Mouse (Mus musculus): ENCODE data around the gene Hspa2. TPM values are rescaled to one million over a fixed set of nuclear protein-coding genes. Genes with fewer than 3 reads are reported as not detected.
"Not testable (repeated sequence)": the region's sequence is repeated elsewhere in the genome, so short reads cannot be mapped to it uniquely, and the experiment has no call there.

The Hspa2 gene
- polyA plus RNA-seq, 1 experiment: 5.1 TPM

GRCm38 (mm10) chr12:76427546-76427945 is 23.6 kb downstream of the Hspa2 start:
- no peak overlapping the region for H3K4me3 ChIP-seq (ENCODE audit: insufficient read depth, poor library complexity, severe bottlenecking)
- H3K36me3 ChIP-seq (ENCODE audit: control insufficient read depth, insufficient read depth): no peaks in the 10 kb centered on the region
- H3K79me3 ChIP-seq (ENCODE audit: low read depth): no peaks in the 10 kb centered on the region
- no peak for TF ChIP-seq CEBPB (IDR thresholded peaks at IDR 0.05; ENCODE audit: low read depth)
- TF ChIP-seq MYOD1 (IDR thresholded peaks at IDR 0.05; ENCODE audit: control insufficient read depth, insufficient read length, low read depth): no peak
- TF ChIP-seq USF1 (IDR thresholded peaks at IDR 0.05; ENCODE audit: low read depth): no peak
- TF ChIP-seq MAX (IDR thresholded peaks at IDR 0.05): no peak
- TF ChIP-seq CTCF (IDR thresholded peaks at IDR 0.05; ENCODE audit: control insufficient read depth, insufficient read depth, insufficient read length): no peak
- no peak for TF ChIP-seq MYOG (IDR thresholded peaks at IDR 0.05; ENCODE audit: control insufficient read depth, extremely low read depth, insufficient read length)
- H3K79me2 ChIP-seq (ENCODE audit: control insufficient read depth, insufficient read depth): no peaks in the 10 kb centered on the region
- no peaks in the 10 kb centered on the region for H3K27me3 ChIP-seq (ENCODE audit: control insufficient read depth, insufficient read depth, insufficient read length)
- H3ac ChIP-seq (ENCODE audit: control insufficient read depth, insufficient read length, low read depth): no peak overlapping the region

- no peak overlapping the region for H3K4me3 ChIP-seq (ENCODE audit: insufficient read depth, poor library complexity, severe bottlenecking)
- H3K27me3 ChIP-seq (ENCODE audit: control insufficient read depth, insufficient read depth, insufficient read length): no peaks in the 10 kb centered on the region
- no peaks in the 10 kb centered on the region for H3K36me3 ChIP-seq (ENCODE audit: control insufficient read depth, insufficient read depth)
- no peak overlapping the region for H3ac ChIP-seq (ENCODE audit: control insufficient read depth, insufficient read length, low read depth)
- no peaks in the 10 kb centered on the region for H3K79me3 ChIP-seq (ENCODE audit: low read depth)
- TF ChIP-seq MYOG (IDR thresholded peaks at IDR 0.05; ENCODE audit: control insufficient read depth, extremely low read depth, insufficient read length) (no peak), CEBPB (IDR thresholded peaks at IDR 0.05; ENCODE audit: low read depth) (no peak), FOSL1 (IDR thresholded peaks at IDR 0.05; ENCODE audit: insufficient read depth, low read length, poor library complexity, severe bottlenecking) (no peak), MYOD1 (IDR thresholded peaks at IDR 0.05; ENCODE audit: control insufficient read depth, insufficient read length, low read depth) (no peak), CTCF (IDR thresholded peaks at IDR 0.05; ENCODE audit: control insufficient read depth, insufficient read depth, insufficient read length) (no peak), MAX (IDR thresholded peaks at IDR 0.05) (no peak), USF1 (IDR thresholded peaks at IDR 0.05; ENCODE audit: low read depth) (no peak)
- no peaks in the 10 kb centered on the region for H3K79me2 ChIP-seq (ENCODE audit: control insufficient read depth, insufficient read depth)
Observed at GRCm38 (mm10) chr12:76430879-76431406, 27.0 kb downstream of the Hspa2 start.

- Histone ChIP-seq H3K36me3 (ENCODE audit: control insufficient read depth, insufficient read depth) (no peaks in the 10 kb centered on the region), H3K79me3 (ENCODE audit: low read depth) (no peaks in the 10 kb centered on the region), H3ac (ENCODE audit: control insufficient read depth, insufficient read length, low read depth) (no peak overlapping the region), H3K27me3 (ENCODE audit: control insufficient read depth, insufficient read depth, insufficient read length) (no peaks in the 10 kb centered on the region), H3K4me3 (ENCODE audit: insufficient read depth, poor library complexity, severe bottlenecking) (no peak overlapping the region), H3K79me2 (ENCODE audit: control insufficient read depth, insufficient read depth) (no peaks in the 10 kb centered on the region)
- TF ChIP-seq FOSL1 (IDR thresholded peaks at IDR 0.05; ENCODE audit: insufficient read depth, low read length, poor library complexity, severe bottlenecking) (no peak), CEBPB (IDR thresholded peaks at IDR 0.05; ENCODE audit: low read depth) (no peak), MAX (IDR thresholded peaks at IDR 0.05) (no peak), USF1 (IDR thresholded peaks at IDR 0.05; ENCODE audit: low read depth) (no peak), MYOG (IDR thresholded peaks at IDR 0.05; ENCODE audit: control insufficient read depth, extremely low read depth, insufficient read length) (no peak), CTCF (IDR thresholded peaks at IDR 0.05; ENCODE audit: control insufficient read depth, insufficient read depth, insufficient read length) (no peak), MYOD1 (IDR thresholded peaks at IDR 0.05; ENCODE audit: control insufficient read depth, insufficient read length, low read depth) (no peak)
Observed at GRCm38 (mm10) chr12:76431431-76431830, 27.5 kb downstream of the Hspa2 start.

- no peaks in the 10 kb centered on the region for H3K79me3 ChIP-seq (ENCODE audit: low read depth)
- H3K36me3 ChIP-seq (ENCODE audit: control insufficient read depth, insufficient read depth): no peaks in the 10 kb centered on the region
- no peak overlapping the region for H3K4me3 ChIP-seq (ENCODE audit: insufficient read depth, poor library complexity, severe bottlenecking)
- H3K27me3 ChIP-seq (ENCODE audit: control insufficient read depth, insufficient read depth, insufficient read length): no peaks in the 10 kb centered on the region
- H3K79me2 ChIP-seq (ENCODE audit: control insufficient read depth, insufficient read depth): no peaks in the 10 kb centered on the region
- no peak overlapping the region for H3ac ChIP-seq (ENCODE audit: control insufficient read depth, insufficient read length, low read depth)
- no peak for TF ChIP-seq FOSL1 (IDR thresholded peaks at IDR 0.05; ENCODE audit: insufficient read depth, low read length, poor library complexity, severe bottlenecking)
- no peak for TF ChIP-seq USF1 (IDR thresholded peaks at IDR 0.05; ENCODE audit: low read depth)
- no peak for TF ChIP-seq MYOD1 (IDR thresholded peaks at IDR 0.05; ENCODE audit: control insufficient read depth, insufficient read length, low read depth)
- no peak for TF ChIP-seq CEBPB (IDR thresholded peaks at IDR 0.05; ENCODE audit: low read depth)
- no peak for TF ChIP-seq MYOG (IDR thresholded peaks at IDR 0.05; ENCODE audit: control insufficient read depth, extremely low read depth, insufficient read length)
- no peak for TF ChIP-seq CTCF (IDR thresholded peaks at IDR 0.05; ENCODE audit: control insufficient read depth, insufficient read depth, insufficient read length)
- TF ChIP-seq MAX (IDR thresholded peaks at IDR 0.05): no peak
Observed at GRCm38 (mm10) chr12:76434111-76434510, 30.1 kb downstream of the Hspa2 start.

- Histone ChIP-seq H3K36me3 (ENCODE audit: control insufficient read depth, insufficient read depth) (no peaks in the 10 kb centered on the region), H3K79me2 (ENCODE audit: control insufficient read depth, insufficient read depth) (no peaks in the 10 kb centered on the region), H3K27me3 (ENCODE audit: control insufficient read depth, insufficient read depth, insufficient read length) (no peaks in the 10 kb centered on the region), H3ac (ENCODE audit: control insufficient read depth, insufficient read length, low read depth) (no peak overlapping the region), H3K79me3 (ENCODE audit: low read depth) (no peaks in the 10 kb centered on the region), H3K4me3 (ENCODE audit: insufficient read depth, poor library complexity, severe bottlenecking) (no peak overlapping the region)
- no peak for TF ChIP-seq CEBPB (IDR thresholded peaks at IDR 0.05; ENCODE audit: low read depth)
- no peak for TF ChIP-seq MYOG (IDR thresholded peaks at IDR 0.05; ENCODE audit: control insufficient read depth, extremely low read depth, insufficient read length)
- no peak for TF ChIP-seq USF1 (IDR thresholded peaks at IDR 0.05; ENCODE audit: low read depth)
- TF ChIP-seq MYOD1 (IDR thresholded peaks at IDR 0.05; ENCODE audit: control insufficient read depth, insufficient read length, low read depth): no peak
- no peak for TF ChIP-seq FOSL1 (IDR thresholded peaks at IDR 0.05; ENCODE audit: insufficient read depth, low read length, poor library complexity, severe bottlenecking)
- TF ChIP-seq MAX (IDR thresholded peaks at IDR 0.05): no peak
- no peak for TF ChIP-seq CTCF (IDR thresholded peaks at IDR 0.05; ENCODE audit: control insufficient read depth, insufficient read depth, insufficient read length)
Observed at GRCm38 (mm10) chr12:76435084-76435483, 31.1 kb downstream of the Hspa2 start.

- no peak overlapping the region for H3K4me3 ChIP-seq (ENCODE audit: insufficient read depth, poor library complexity, severe bottlenecking)
- H3K79me2 ChIP-seq (ENCODE audit: control insufficient read depth, insufficient read depth): no peaks in the 10 kb centered on the region
- no peaks in the 10 kb centered on the region for H3K27me3 ChIP-seq (ENCODE audit: control insufficient read depth, insufficient read depth, insufficient read length)
- H3K79me3 ChIP-seq (ENCODE audit: low read depth): no peaks in the 10 kb centered on the region
- TF ChIP-seq USF1 (IDR thresholded peaks at IDR 0.05; ENCODE audit: low read depth) (no peak), CEBPB (IDR thresholded peaks at IDR 0.05; ENCODE audit: low read depth) (no peak)
- H3K36me3 ChIP-seq (ENCODE audit: control insufficient read depth, insufficient read depth): no peaks in the 10 kb centered on the region
- no peak overlapping the region for H3ac ChIP-seq (ENCODE audit: control insufficient read depth, insufficient read length, low read depth)
Observed at GRCm38 (mm10) chr12:76435549-76435948, 31.6 kb downstream of the Hspa2 start.

- H3K79me2 ChIP-seq (ENCODE audit: control insufficient read depth, insufficient read depth); H3K79me3 ChIP-seq (ENCODE audit: low read depth); H3K4me3 ChIP-seq (ENCODE audit: insufficient read depth, poor library complexity, severe bottlenecking); H3ac ChIP-seq (ENCODE audit: control insufficient read depth, insufficient read length, low read depth); H3K27me3 ChIP-seq (ENCODE audit: control insufficient read depth, insufficient read depth, insufficient read length); H3K36me3 ChIP-seq (ENCODE audit: control insufficient read depth, insufficient read depth): not testable (repeated sequence)
Observed at GRCm38 (mm10) chr12:76443488-76443887, 39.5 kb downstream of the Hspa2 start.

Measured in C2C12 (cell line).